Mouse (Mus musculus): Measurements from ENCODE around the gene Arvcf. TPM values are rescaled to one million over a fixed set of nuclear protein-coding genes. Genes with fewer than 3 reads are reported as not detected.

Arvcf gene
- polyA plus RNA-seq, 1 experiment from 2014 or later, result 19.5 TPM

DNA sequence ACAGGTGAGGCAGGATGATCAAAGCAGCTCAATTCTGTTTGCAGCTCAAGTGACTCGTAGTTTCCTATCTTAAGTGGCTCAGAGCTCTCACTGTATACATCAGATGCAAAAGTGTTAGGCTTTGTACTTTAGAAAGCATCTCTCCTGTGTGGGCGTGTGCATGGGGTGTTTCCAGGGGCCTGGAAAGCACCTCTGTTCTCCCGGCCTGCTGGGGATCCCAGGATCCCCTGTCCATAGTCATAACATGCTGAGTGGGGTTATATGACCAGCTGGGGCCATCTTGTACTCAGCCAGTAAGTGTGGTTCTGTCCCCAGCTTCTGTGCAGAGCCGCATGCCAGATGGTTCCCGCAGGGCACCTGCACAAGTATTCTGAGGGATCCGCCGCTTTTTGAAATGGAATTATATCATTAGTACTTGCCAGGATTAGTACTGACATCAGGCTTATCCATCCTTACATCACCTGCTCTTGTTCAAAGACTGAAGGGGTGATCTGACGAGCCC is 104.4 kb downstream of the Arvcf start:
- no peak overlapping the region for H3K4me2 ChIP-seq
- H3K36me3 ChIP-seq (ENCODE audit: control insufficient read depth, insufficient read depth, low read length), result 0 out of 2 replicates have a peak, but pooled peaks cover 2% of the 10 kb centered on the region
- H3K4me3 ChIP-seq (ENCODE audit: low read depth, low read length), result no peak overlapping the region
- ATAC-seq (replicated peaks; ENCODE audit: insufficient number of reproducible peaks, low FRiP score, low TSS enrichment), result no peak
- H3K27me3 ChIP-seq (ENCODE audit: control insufficient read depth, insufficient read depth, low read length), result no peaks in the 10 kb centered on the region
- H3K9me3 ChIP-seq (replicated peaks; ENCODE audit: control insufficient read depth, low read length), result no peaks in the 10 kb centered on the region
- H3K27ac ChIP-seq (ENCODE audit: low read depth, low read length), result no peak overlapping the region
- peaks cover 15% of the 10 kb centered on the region for H3K4me1 ChIP-seq (ENCODE audit: control insufficient read depth, insufficient read depth, low read length)
- 82% methylated on average over 8 of the region's 8 CpGs for WGBS (ENCODE audit: insufficient replicate concordance)
- H3K9ac ChIP-seq (ENCODE audit: low read depth, low read length), result no peak overlapping the region

DNA sequence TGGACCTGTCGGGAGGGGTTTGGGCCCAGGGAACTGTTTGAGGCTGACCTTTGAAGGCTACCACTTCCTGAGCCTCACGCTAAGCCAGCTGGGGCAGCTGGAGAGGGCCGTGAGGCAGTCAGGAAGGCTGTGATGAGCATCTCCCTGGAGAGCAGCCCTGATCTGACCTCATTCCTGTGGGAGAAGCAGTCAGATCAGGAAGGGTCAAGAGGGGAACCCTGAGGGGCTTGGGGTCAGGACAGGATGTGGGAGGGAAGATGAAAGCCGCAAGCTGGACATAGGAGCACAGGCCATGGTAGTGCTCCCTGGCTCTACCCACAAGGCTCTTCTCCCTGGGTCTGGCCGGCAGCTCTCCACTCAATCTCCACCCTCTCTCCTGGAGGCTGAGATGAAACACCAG is 105.9 kb downstream of the Arvcf start:
- Histone ChIP-seq H3K36me3 (ENCODE audit: control insufficient read depth, insufficient read depth, low read length) (0 out of 2 replicates have a peak, but pooled peaks cover 2% of the 10 kb centered on the region), H3K4me3 (ENCODE audit: low read depth, low read length) (no peak overlapping the region), H3K9ac (ENCODE audit: low read depth, low read length) (no peak overlapping the region), H3K4me1 (ENCODE audit: control insufficient read depth, insufficient read depth, low read length) (peaks cover 10% of the 10 kb centered on the region), H3K9me3 (replicated peaks; ENCODE audit: control insufficient read depth, low read length) (no peaks in the 10 kb centered on the region), H3K27ac (ENCODE audit: low read depth, low read length) (no peak overlapping the region), H3K27me3 (ENCODE audit: control insufficient read depth, insufficient read depth, low read length) (no peaks in the 10 kb centered on the region), H3K4me2 (no peak overlapping the region)
- ATAC-seq (replicated peaks; ENCODE audit: insufficient number of reproducible peaks, low FRiP score, low TSS enrichment), result no peak
- WGBS (ENCODE audit: insufficient replicate concordance), result 33% methylated on average over 5 of the region's 5 CpGs

DNA sequence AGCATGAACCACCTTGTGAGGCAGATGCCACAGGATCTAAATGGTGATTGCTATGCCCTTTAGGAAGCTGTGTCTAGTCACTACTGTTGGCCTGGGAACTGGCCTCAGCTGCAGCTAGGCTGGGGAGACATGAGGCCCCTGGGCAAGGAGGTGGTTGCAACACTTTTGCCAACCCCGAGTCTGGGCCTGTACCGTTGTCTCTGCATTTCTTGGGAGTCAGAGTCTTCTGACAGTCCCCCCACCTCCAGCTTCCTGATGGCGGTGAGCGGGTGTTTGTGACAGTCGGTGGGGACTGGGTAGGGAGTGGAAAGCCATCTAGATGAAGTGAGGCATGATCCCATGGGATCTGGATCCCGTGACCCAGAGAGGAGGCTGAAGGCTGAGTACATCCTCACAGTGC is 107.4 kb downstream of the Arvcf start:
- Histone ChIP-seq H3K9ac (ENCODE audit: low read depth, low read length) (no peak overlapping the region), H3K4me1 (ENCODE audit: control insufficient read depth, insufficient read depth, low read length) (peaks cover 24% of the 10 kb centered on the region), H3K4me3 (ENCODE audit: low read depth, low read length) (no peak overlapping the region), H3K4me2 (no peak overlapping the region), H3K36me3 (ENCODE audit: control insufficient read depth, insufficient read depth, low read length) (0 out of 2 replicates have a peak, but pooled peaks cover 2% of the 10 kb centered on the region), H3K9me3 (replicated peaks; ENCODE audit: control insufficient read depth, low read length) (no peaks in the 10 kb centered on the region), H3K27me3 (ENCODE audit: control insufficient read depth, insufficient read depth, low read length) (no peaks in the 10 kb centered on the region; the same call in 1 of the 2 replicates), H3K27ac (ENCODE audit: low read depth, low read length) (no peak overlapping the region)
- 83% methylated on average over 6 of the region's 6 CpGs for WGBS (ENCODE audit: insufficient replicate concordance)
- no peak for ATAC-seq (replicated peaks; ENCODE audit: insufficient number of reproducible peaks, low FRiP score, low TSS enrichment)

MicroRNAs encoded within 50 kb of the gene (microRNA counts, 519-probe panel; counts per million panel counts)
- microRNA mmu-miR-185, result 4,339 counts per million, percentile 35 among the panel's probes with 10 or more counts

Small RNA genes lying within 50 kb of the gene (microRNA-seq; reads per million reads assigned to microRNA genes)
- gene Gm26219 (ENCODE audit: borderline number of aligned reads) (not detected), gene Mir185 (ENCODE audit: borderline number of aligned reads) (462 reads per million, percentile 79 among the genes with 10 or more reads in this experiment)

Other genes starting within 250 kb of the Arvcf start
- gene Rtn4r, start 220.5 kb upstream of the Arvcf start, polyA plus RNA-seq (2014; fragmentation: Nextera tagmentation; extraction: Ambion mirVana), result 0.25 and 0.26 TPM in 2 replicates
- gene Ccdc188, start 130.3 kb upstream of the Arvcf start, polyA plus RNA-seq (2014; fragmentation: Nextera tagmentation; extraction: Ambion mirVana), result not detected in 2 replicates
- gene Zdhhc8, start 113.0 kb upstream of the Arvcf start, polyA plus RNA-seq (2014; fragmentation: Nextera tagmentation; extraction: Ambion mirVana), result 16.3 and 17.3 TPM in 2 replicates
- 56.0 and 58.2 TPM in 2 replicates for gene Trmt2a, start 99.5 kb upstream of the Arvcf start, polyA plus RNA-seq (2014; fragmentation: Nextera tagmentation; extraction: Ambion mirVana)
- gene Ranbp1, start 99.5 kb upstream of the Arvcf start, polyA plus RNA-seq (2014; fragmentation: Nextera tagmentation; extraction: Ambion mirVana), result 585 and 656 TPM in 2 replicates
- gene Gm49776, start 89.9 kb upstream of the Arvcf start, polyA plus RNA-seq (2014; fragmentation: Nextera tagmentation; extraction: Ambion mirVana), result 3.7 TPM in 1 of 2 replicates, not detected in the other
- 23.6 and 26.4 TPM in 2 replicates for gene Dgcr8, start 58.9 kb upstream of the Arvcf start, polyA plus RNA-seq (2014; fragmentation: Nextera tagmentation; extraction: Ambion mirVana)
- 56.3 and 62.1 TPM in 2 replicates for gene Tango2, start 79 bp upstream of the Arvcf start, polyA plus RNA-seq (2014; fragmentation: Nextera tagmentation; extraction: Ambion mirVana)
- 32.6 and 32.8 TPM in 2 replicates for gene Txnrd2, start 78.2 kb downstream of the Arvcf start, polyA plus RNA-seq (2014; fragmentation: Nextera tagmentation; extraction: Ambion mirVana)
- gene Comt, start 78.7 kb downstream of the Arvcf start, polyA plus RNA-seq (2014; fragmentation: Nextera tagmentation; extraction: Ambion mirVana), result 90.1 and 96.5 TPM in 2 replicates
- gene Gnb1l, start 150.5 kb downstream of the Arvcf start, polyA plus RNA-seq (2014; fragmentation: Nextera tagmentation; extraction: Ambion mirVana), result 6.5 and 6.9 TPM in 2 replicates
- gene Rtl10, start 150.7 kb downstream of the Arvcf start, polyA plus RNA-seq (2014; fragmentation: Nextera tagmentation; extraction: Ambion mirVana), result 0.87 and 1.6 TPM in 2 replicates
- gene Tbx1, start 242.5 kb downstream of the Arvcf start, polyA plus RNA-seq (2014; fragmentation: Nextera tagmentation; extraction: Ambion mirVana), result 1.2 and 1.4 TPM in 2 replicates

All from heart, embryonic 11.5 days (tissue).